Mouse (Mus musculus): ENCODE measurements around the gene Ypel2.
A peak's percentile ranks its signal among the peaks of the same experiment; 100 is the strongest.

DNA sequence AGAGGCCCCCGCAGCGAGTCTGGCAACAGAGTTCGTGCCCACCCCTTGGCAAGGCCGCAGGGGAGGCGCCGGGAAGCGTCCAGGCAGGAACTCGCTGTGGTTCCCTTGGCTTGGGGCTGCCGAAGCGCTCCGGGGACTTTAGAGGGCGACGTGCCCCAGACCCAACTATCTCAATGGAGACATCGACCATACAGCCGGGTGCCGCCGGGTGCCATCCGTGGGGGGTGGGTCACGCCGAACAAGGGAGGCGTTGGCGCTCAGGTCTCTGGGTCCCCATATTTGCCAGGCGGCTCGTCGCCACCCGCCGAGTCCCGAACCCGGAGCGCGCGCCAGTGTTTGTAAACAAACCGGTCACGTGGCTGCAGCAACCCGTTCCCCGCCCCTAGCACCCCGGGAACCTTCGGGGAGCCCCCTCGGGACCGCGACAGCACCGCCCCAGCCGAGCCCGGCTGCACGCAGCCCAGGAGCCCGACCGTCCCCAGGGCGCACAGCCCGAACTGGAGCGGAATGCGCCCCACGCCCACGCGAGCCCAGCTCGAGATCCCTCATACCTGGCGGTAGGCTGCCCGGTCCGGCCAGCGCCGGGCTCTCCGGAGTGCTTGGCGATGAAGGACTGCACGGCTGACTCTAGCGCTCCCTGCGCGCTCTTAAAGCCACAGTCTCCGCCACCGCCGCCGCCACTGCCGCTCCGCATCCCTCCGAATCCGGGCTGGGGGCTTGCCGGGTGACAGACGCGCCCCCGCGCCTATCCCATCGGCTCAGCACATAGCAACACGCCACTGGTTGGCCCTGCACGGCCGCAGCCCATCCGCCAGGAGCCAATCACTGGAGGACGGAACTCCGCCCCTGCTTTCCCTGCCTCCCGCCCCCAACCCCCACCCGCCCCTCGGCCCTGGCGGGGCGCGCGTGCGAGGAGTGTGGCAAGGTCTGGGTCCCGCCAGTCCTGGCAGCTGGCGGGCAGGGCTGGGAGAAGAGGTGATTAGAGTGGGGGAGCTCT, at the start of gene Ypel2:
- TF ChIP-seq CTCF (IDR thresholded peaks at IDR 0.05; ENCODE audit: extremely low read depth, insufficient read depth, insufficient read length, insufficient replicate concordance) (no peak), POLR2A (IDR thresholded peaks at IDR 0.05; ENCODE audit: low read depth, low read length) (peak; percentile 12; the same call in 1 of the 2 replicates)
